ENCODE assay signal across 8 mouse cellular contexts in genomic region chr11:77489591-77490235, GRCm38 (mm10). TPM values are rescaled to one million over a fixed set of nuclear protein-coding genes. Genes with fewer than 3 reads are reported as not detected.
DNase-seq lines count a peak whose midpoint lies in the region; ATAC-seq and TF ChIP-seq lines count a peak whose summit lies in the region.

Gene Ankrd13b (minus strand): TSS chr11:77489678.

- intact Hi-C loops in heart, postnatal 10 days (cut with DNase I) = loop anchor here (10.0 kb wide), 1 partner anchor 305 kb away; no protein-coding TSS in a partner anchor

- H3K36me3 ChIP-seq in E14TG2a.4 (ENCODE audit: insufficient read depth, low read length) = no peaks in the 10 kb centered on the region
- H3K36me3 ChIP-seq in forebrain, embryonic 11.5 days (ENCODE audit: control insufficient read depth, insufficient read depth, low read length) = no peaks in the 10 kb centered on the region
- no peaks in the 10 kb centered on the region for H3K36me3 ChIP-seq in lung, embryonic 15.5 days

- ATAC-seq in forebrain, embryonic 11.5 days (replicated peaks; ENCODE audit: low FRiP score) = peak; percentile 45; the same call in 1 of the 2 replicates
- 0 out of 2 replicates have a peak, but pooled peaks have one; percentile 23 for ATAC-seq in lung, embryonic 15.5 days (ENCODE audit: borderline replicate concordance, extremely low read depth, low FRiP score, low TSS enrichment)
- ATAC-seq in megakaryocyte progenitor cell, adult 5-6 weeks (replicated peaks; ENCODE audit: poor library complexity) = no peak

- peak; percentile 85 to 89 for DNase-seq in adrenal gland, postnatal 36 days
- DNase-seq in forebrain, embryonic 11.5 days (ENCODE audit: low spot score) = peak; percentile 91
- peak; percentile 79 to 83 for DNase-seq in heart, postnatal 10 days
- DNase-seq in layer of hippocampus, adult 2 months (ENCODE audit: low spot score in 2 of 2) = peak; percentile 71 to 83
- DNase-seq in retina, postnatal 1 day = peak; percentile 89

- H3K4me2 ChIP-seq in forebrain, embryonic 11.5 days (ENCODE audit: low read depth, low read length, severe bottlenecking) = peak within 1 kb of the TSS; percentile 83
- H3K4me2 ChIP-seq in lung, embryonic 15.5 days = peak within 1 kb of the TSS; percentile 92

- H3K9ac ChIP-seq in forebrain, embryonic 11.5 days (ENCODE audit: low read length) = peak within 1 kb of the TSS; percentile 94
- peak within 1 kb of the TSS; percentile 79 for H3K9ac ChIP-seq in lung, embryonic 15.5 days

- peak within 1 kb of the TSS; percentile 59 for H3K27ac ChIP-seq in forebrain, embryonic 11.5 days (ENCODE audit: low read depth, low read length)
- peak within 1 kb of the TSS; percentile 95 for H3K27ac ChIP-seq in layer of hippocampus, adult 2 months
- H3K27ac ChIP-seq in lung, embryonic 15.5 days = peak within 1 kb of the TSS; percentile 59; the same call in 1 of the 2 replicates

- H3K4me1 ChIP-seq in E14TG2a.4 (replicated peaks; ENCODE audit: low read depth, low read length) = peaks cover 61% of the 10 kb centered on the region
- peaks cover 57% of the 10 kb centered on the region for H3K4me1 ChIP-seq in forebrain, embryonic 11.5 days (replicated peaks; ENCODE audit: control insufficient read depth, insufficient read depth, low read length)
- H3K4me1 ChIP-seq in lung, embryonic 15.5 days = peaks cover 79% of the 10 kb centered on the region

- no peak for TF ChIP-seq CTCF in E14TG2a.4 (conservative IDR thresholded peaks at IDR 0.05; ENCODE audit: low read length)
- no peak for TF ChIP-seq CTCF in layer of hippocampus, adult 2 months (conservative IDR thresholded peaks at IDR 0.05)

- no peaks in the 10 kb centered on the region for H3K9me3 ChIP-seq in E14TG2a.4 (ENCODE audit: low read length)
- H3K9me3 ChIP-seq in forebrain, embryonic 11.5 days (ENCODE audit: control insufficient read depth, low read length) = no peaks in the 10 kb centered on the region
- H3K9me3 ChIP-seq in lung, embryonic 15.5 days = no peaks in the 10 kb centered on the region

- peaks cover 50% of the 10 kb centered on the region for H3K27me3 ChIP-seq in E14TG2a.4 (ENCODE audit: insufficient read depth, low read length)
- H3K27me3 ChIP-seq in forebrain, embryonic 11.5 days (ENCODE audit: control insufficient read depth, insufficient read depth, low read length) = no peaks in the 10 kb centered on the region
- no peaks in the 10 kb centered on the region for H3K27me3 ChIP-seq in lung, embryonic 15.5 days

- H3K4me3 ChIP-seq in E14TG2a.4 (replicated peaks; ENCODE audit: low read length) = peak within 1 kb of the TSS; percentile 86
- H3K4me3 ChIP-seq in forebrain, embryonic 11.5 days (ENCODE audit: low read depth, low read length) = peak within 1 kb of the TSS; percentile 93
- H3K4me3 ChIP-seq in layer of hippocampus, adult 2 months = peak within 1 kb of the TSS; percentile 65
- peak within 1 kb of the TSS; percentile 89 for H3K4me3 ChIP-seq in lung, embryonic 15.5 days

- WGBS in forebrain, embryonic 11.5 days = under 1% methylated on average over 49 of the region's 87 CpGs
- under 1% methylated on average over 73 of the region's 87 CpGs for WGBS in lung, embryonic 15.5 days

RNA-seq across cellular contexts. Expression of gene Ankrd13b, which starts in this region (rescaled TPM):
- 1 to 10 TPM; 5.8 to 6.7 TPM for total RNA-seq in adrenal gland, postnatal 36 days (2021)
- polyA plus RNA-seq in forebrain, embryonic 11.5 days (2014; fragmentation: Nextera tagmentation; extraction: Ambion mirVana) = 19.0 and 22.0 TPM in 2 replicates
- total RNA-seq in heart, postnatal 10 days (2021) = 10 to 100 TPM; 12.8 to 15.0 TPM
- total RNA-seq in layer of hippocampus, adult 2 months (2021) = 10 to 100 TPM; 80.1 to 81.7 TPM
- polyA plus RNA-seq in lung, embryonic 15.5 days (2015; fragmentation: Nextera tagmentation; extraction: Ambion mirVana) = 6.5 and 7.1 TPM in 2 replicates
- total RNA-seq in megakaryocyte progenitor cell, adult 5-6 weeks (2015) = 10.0 and 10.4 TPM in 2 replicates
- total RNA-seq in megakaryocyte progenitor cell, adult 5-6 weeks (2017) = 5.7 and 6.0 TPM in 2 replicates

Comparison
In these comparisons a context has a peak if more than half of its experiments do, and no peak if none do; other contexts are left out.
1. RNA of gene Ankrd13b (total RNA-seq): 80.1 to 81.7 TPM in layer of hippocampus, adult 2 months; 12.8 to 15.0 TPM in heart, postnatal 10 days, 5.7 to 10.4 TPM in megakaryocyte progenitor cell, adult 5-6 weeks and 5.8 to 6.7 TPM in adrenal gland, postnatal 36 days; every median in the first group is over 4 times any median in the second.
2. Peak in every context shown above with its lines, with median percentiles within 50 percentile points of each other: H3K4me3 ChIP-seq, DNase-seq and H3K27ac ChIP-seq.